Mouse (Mus musculus): Measurements from ENCODE around the gene Gm42715.
A peak's percentile ranks its signal among the peaks of the same experiment; 100 is the strongest.
"Not testable (repeated sequence)": the region's sequence is repeated elsewhere in the genome, so short reads cannot be mapped to it uniquely, and the experiment has no call there.

Gm42715 gene

DNA sequence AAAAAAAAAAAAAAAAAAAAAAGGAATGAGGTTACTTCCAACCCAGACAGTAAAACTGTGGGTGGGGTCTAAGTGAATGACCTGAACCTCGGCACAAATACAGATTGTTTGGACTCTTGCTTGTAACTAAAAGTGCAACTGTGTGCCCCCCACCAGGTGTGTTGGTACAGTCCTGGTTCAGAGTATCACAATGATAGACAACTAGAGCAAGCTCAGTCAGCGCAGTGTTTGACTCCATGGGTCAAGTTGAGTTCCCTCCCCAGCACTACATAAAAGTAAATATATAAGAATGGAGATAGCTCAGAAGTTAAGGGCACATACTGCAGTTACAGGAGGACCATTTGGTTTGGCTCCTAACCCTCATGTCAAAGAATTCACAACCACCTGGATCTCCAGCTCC, 22.0 kb upstream of the Gm42715 start:
- no peak for DNase-seq (ENCODE audit: low spot score)

DNA sequence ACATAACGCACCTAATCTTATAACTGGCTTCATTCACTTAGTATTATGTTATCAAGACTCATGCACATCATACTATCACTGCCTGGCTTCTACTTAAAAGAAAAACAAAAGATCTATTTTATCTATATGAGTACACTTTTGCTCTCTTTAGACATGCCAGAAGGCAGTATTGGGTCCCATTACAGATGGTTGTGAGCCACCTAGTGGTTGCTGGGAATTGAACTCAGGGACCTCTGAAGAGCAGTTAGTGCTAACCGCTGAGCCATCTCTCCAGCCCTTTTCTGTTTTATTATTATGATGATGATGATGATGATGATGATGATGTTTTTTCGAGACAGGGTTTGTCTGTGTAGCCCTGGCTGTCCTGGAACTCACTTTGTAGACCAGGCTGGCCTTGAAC, 21.0 kb upstream of the Gm42715 start:
- DNase-seq (ENCODE audit: low spot score): peak; percentile 40

- DNase-seq (ENCODE audit: low spot score): no peak
These were observed 11.1 kb upstream of the Gm42715 start for GRCm38 (mm10) chr7:127508291-127508690.

- DNase-seq (ENCODE audit: low spot score): not testable (repeated sequence)
These were observed 9.6 kb upstream of the Gm42715 start for GRCm38 (mm10) chr7:127509830-127510229.

DNA sequence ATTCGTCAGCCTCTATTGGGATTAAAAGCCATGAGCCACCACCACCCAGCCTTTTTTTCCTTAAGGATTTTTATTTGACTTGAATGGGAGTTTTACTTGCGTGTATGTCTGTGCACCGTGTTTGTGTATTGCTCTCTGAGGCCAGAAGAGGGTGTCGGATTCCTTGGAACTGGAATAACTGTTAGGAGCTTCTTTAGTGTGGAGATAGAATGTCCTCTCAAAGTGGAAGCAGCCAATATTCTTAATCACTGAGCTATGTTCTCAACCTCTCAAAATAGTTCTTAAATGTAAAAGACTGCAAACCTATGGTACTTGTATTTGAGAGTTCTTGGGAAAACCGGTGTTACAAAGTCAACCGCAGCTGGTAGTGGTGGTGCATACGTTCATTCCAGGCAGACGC, 8.1 kb upstream of the Gm42715 start:
- DNase-seq (ENCODE audit: low spot score): no peak

DNA sequence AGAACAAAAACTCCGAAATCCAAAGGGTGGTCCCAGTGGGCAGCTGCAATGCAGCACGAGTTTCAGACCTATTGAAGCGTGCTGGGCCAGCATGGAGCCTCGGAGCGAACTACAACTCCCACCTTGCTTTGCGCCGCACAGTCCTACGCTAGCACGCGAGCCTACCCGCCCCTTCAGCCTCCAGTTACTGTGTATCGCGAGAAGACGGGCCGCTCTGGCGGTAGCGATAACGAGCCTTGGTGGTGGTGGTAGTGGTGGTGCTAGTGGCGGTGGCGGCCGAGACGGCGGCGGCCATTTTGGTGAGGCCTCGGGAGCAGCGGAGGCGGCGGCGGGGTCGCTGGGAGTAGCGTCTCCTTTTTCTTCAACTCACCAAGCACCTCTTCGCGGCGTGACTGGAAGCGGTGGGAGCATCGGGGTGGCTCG, 7.6 kb upstream of the Gm42715 start, which contains the start of gene Srcap:
Srcap (plus strand) TSS at position 176 of the 423 bp plus-strand sequence.
- peak; percentile 95 for DNase-seq (ENCODE audit: low spot score)

- peak; percentile 91 for DNase-seq (ENCODE audit: low spot score)
These were observed 7.0 kb upstream of the Gm42715 start for GRCm38 (mm10) chr7:127512231-127513015.

DNA sequence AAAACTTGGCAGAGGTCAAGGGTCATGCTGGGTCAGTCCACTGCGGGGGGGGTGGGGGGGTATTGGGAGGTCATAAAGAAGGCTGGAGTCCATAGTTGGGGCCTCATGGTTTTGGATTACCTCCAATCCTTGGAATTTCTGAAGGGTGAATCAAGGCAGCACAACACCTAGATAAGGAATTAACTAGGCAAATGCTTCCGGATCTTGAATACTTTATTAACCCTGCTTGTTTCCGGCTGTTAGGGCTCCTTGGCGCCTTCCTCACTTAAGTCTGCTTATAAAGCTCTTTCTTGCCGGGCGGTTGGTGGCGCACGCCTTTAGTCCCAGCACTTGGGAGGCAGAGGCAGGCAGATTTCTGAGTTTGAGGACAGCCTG, 6.4 kb upstream of the Gm42715 start:
- DNase-seq (ENCODE audit: low spot score): no peak

- no peak for DNase-seq (ENCODE audit: low spot score)
These were observed 5.6 kb upstream of the Gm42715 start for GRCm38 (mm10) chr7:127513781-127514180.

DNA sequence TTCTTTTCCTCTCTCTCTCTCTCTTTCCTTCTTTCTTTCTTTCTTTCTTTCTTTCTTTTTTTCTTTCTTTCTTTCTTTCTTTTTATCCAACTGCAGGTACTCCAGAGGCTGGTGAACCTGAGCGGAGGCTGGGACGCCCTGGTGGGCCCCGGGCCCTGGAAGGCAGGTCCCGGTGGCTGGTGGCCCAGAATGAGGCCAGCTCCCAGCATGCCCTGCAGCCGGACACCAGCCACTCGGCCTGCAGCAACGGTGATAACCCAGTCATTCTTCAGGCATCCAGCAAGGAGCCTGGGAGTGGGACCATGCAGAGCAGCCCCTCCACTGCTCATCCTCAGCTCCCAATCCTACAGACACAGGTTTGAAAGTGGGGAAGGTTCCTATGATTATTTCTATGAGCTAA, 3.5 kb upstream of the Gm42715 start:
- no peak for DNase-seq (ENCODE audit: low spot score)

DNA sequence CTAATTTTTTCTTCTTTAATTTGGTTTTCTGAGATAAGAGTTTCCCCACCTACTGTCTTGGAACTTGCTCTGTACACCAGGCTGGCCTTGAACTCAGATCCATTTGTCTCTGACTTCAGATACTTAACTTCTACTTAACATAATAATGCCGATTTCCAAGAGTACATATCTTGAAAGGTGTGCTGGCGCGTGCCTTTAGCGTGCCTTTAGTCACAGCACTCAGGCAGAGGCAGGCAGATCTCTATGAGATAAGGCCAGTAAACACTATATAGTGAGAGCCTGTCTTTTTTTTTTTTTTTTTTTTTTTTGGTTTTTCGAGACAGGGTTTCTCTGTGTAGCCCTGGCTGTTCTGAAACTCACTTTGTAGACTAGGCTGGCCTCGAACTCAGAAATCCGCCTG, 3.0 kb upstream of the Gm42715 start:
- DNase-seq (ENCODE audit: low spot score): no peak

GRCm38 (mm10) chr7:127541671-127542070, 22.3 kb downstream of the Gm42715 start:
- DNase-seq (ENCODE audit: low spot score): no peak

DNA sequence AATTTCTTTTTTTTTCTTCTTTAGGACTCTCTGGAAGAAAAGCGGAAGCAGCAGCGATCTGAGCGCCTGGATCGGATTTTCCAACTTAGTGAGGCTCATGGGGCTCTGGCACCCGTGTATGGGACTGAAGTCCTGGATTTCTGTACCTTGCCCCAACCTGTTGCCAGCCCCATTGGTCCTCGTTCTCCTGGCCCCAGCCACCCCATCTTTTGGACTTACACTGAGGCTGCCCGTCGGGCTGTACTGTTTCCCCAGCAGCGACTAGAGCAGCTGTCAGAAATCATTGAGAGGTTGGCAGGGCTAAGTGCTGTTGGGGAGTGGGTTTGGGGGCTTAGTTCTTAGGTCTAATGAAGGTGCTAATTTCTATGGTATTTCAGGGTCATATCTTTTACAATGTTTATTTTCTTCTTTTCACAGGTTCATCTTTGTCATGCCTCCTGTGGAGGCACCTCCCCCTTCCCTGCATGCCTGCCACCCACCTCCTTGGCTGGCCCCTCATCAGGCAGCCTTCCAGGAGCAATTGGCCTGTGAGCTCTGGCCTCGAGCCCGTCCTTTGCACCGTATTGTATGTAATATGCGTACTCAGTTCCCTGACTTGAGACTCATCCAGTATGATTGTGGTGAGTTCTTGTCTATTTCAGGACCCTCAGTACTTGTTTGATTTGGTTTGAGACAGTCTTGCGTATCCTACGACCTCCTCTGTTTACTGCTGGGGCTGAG, 29.9 kb downstream of the Gm42715 start:
- no peak for DNase-seq (ENCODE audit: low spot score)

- DNase-seq (ENCODE audit: low spot score): no peak
These were observed 32.2 kb downstream of the Gm42715 start for GRCm38 (mm10) chr7:127551558-127551957.

GRCm38 (mm10) chr7:127560580-127560979, 41.2 kb downstream of the Gm42715 start:
- no peak for DNase-seq (ENCODE audit: low spot score)

DNA sequence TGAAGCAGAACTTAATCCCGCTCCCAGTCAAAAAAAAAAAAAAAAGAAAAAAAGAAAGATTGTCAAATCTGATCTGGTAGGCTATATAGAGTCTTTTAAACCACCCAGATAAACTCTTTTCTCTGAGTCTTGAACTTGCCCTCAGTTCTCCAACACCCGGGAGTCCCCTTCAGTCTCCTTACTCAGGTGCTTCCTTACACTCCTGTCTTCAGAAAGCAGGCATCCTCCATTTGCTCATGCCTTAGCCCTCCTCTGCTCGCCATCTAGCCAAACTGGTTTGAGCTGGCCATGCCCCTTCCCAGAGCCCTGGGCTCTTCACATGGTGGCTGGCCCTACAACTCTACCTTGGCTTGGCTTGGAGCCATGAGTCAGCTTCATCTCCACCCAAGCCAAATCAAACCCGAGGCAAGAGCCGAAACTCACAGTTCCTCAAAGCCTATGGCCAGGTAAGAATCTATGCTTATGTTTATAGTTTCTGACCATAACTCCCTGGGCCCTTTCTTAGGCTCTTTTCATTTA, 42.0 kb downstream of the Gm42715 start, which contains the start of gene Tmem265:
Tmem265 (plus strand) TSS at position 51 of the 519 bp plus-strand sequence.
- no peak for DNase-seq (ENCODE audit: low spot score)

DNA sequence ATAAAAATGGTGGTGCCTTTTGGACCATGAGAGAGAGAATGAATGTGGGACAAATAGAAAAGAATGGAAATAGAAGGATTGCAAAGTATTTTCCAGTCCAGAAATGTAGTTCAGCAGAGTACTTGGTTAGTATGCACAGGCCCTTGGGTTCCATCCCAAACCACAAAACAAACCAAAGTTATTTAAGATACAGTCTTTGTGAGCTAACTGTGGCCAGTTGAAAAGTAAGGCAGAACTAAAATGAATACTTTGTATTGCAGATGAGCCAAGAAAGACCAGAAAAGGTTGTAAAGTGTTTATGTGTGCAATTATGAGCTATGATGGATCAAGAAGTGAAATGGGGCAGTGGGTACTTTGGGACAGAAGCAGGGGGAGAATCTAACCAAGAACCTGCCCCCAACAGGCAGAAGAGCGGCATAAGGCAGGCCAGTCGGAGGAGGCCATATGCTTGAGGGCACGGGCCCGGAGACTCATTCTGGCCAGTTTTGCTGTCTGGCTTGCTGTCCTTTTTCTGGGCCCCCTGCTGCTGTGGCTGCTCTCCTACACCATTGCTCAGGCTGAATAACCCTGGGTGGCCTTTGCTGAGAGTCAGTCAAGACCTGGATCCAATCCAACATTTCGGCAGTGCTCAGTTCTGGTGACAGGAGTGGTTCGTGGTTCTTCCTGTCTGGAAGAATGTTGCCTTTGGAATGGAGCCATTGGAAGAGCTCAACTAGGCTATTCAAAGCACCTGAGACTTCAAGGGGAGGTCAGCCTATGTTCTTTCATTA, 45.2 kb downstream of the Gm42715 start:
- DNase-seq (ENCODE audit: low spot score): no peak

GRCm38 (mm10) chr7:127572895-127573471, 53.6 kb downstream of the Gm42715 start, which contains the start of gene Phkg2:
Phkg2 (plus strand) TSS chr7:127573340.
- peak; percentile 96 for DNase-seq (ENCODE audit: low spot score)

DNA sequence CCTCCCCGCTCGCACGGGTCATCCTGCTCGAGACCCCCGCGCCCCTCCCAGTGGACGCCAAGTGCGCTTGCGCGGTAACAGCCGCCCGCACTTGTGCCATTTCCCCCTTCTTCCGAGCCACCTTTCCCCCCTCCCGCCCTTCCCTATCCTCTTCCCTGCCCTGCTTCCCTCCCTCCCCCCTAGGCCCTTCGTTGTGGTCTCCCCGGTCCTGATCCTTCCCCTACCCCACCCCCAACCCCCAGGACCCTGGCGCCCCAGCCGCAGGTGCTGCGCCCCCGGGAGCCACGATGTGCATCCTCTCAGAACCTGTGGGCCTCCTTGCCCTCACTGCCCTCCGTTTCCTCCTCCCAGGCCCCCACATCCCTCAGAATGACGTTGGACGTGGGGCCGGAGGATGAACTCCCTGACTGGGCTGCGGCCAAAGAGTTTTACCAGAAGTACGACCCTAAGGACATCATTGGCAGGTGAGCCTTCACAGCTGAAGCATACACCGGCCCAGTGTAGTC, 54.2 kb downstream of the Gm42715 start:
- no peak for DNase-seq (ENCODE audit: low spot score)

DNA sequence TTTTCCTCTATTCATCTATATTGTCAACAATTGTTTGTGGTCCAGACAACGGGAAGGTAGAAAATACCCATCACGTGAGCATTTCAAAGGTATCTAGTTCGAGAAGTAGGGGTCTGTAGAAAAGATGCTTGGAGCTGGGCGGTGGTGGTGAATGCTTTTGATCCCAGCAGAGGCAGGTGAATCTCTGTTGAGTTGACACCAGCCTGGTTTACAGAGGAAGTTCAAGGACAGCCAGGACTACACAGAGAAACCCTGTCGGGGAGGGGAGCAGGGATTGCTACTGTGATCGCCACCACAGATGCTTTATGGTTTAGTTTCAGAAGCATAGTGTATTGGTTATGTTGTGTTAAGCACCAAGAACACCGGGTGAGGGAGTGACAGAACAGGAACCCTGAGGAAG, 54.7 kb downstream of the Gm42715 start:
- DNase-seq (ENCODE audit: low spot score): no peak

- no peak for DNase-seq (ENCODE audit: low spot score)
These were observed 63.9 kb downstream of the Gm42715 start for GRCm38 (mm10) chr7:127583260-127583659.

GRCm38 (mm10) chr7:127585031-127585430, 65.6 kb downstream of the Gm42715 start:
- no peak for DNase-seq (ENCODE audit: low spot score)
